Mouse (Mus musculus): Measurements from ENCODE around the gene Sry. TPM values are rescaled to one million over a fixed set of nuclear protein-coding genes. Genes with fewer than 3 reads are reported as not detected.

Sry gene
- not detected for total RNA-seq (2021)

DNA sequence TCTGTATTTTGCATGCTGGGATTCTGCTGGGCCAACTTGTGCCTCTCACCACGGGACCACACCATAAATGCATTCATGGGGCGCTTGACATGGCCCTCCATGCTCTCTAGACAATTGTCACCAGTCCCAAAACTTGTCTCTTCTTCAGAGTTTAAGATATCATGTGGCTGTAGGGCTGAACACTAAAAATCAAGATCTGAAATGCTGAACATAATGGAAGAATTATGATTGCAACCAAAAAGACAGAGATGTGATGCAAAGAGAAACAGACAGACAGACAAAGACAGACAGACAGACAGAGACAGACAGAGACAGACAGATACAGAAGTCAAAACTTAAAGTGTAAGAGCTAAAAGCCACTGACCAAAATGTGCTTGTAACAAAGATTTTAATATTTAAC, at the start of gene Sry:
Gene Sry, minus strand, starts transcription at position 101 of the 400 bp plus-strand sequence.
- intact Hi-C loops (cut with DNase I): no loop called here
- no peak for DNase-seq (ENCODE audit: extremely low spot score in 1 of 2, low spot score in 2 of 2)

Other genes starting within 250 kb of the Sry start
- not detected for gene H2al2c, start 64.6 kb downstream of the Sry start, total RNA-seq (2021)
- not detected for gene H2al2b, start 57.0 kb upstream of the Sry start, total RNA-seq (2021)
- gene Gm4064, start 132.5 kb upstream of the Sry start, total RNA-seq (2021): not detected
- not detected for gene Rbmy, start 167.0 kb upstream of the Sry start, total RNA-seq (2021)
- gene Gm10256, start 167.0 kb upstream of the Sry start, total RNA-seq (2021): not detected
- not detected for gene Gm10352, start 237.3 kb upstream of the Sry start, total RNA-seq (2021)